ENCODE assay signal across 8 mouse cellular contexts in genomic region chr9:121355431-121356141, GRCm38 (mm10). TPM values are rescaled to one million over a fixed set of nuclear protein-coding genes. Genes with fewer than 3 reads are reported as not detected.
DNase-seq lines count a peak whose midpoint lies in the region; ATAC-seq and TF ChIP-seq lines count a peak whose summit lies in the region.

No protein-coding gene starts in this region.

- H3K9me3 ChIP-seq in limb, embryonic 11.5 days (ENCODE audit: control insufficient read depth, low read length), result no peaks in the 10 kb centered on the region

- no peak overlapping the region for H3K9ac ChIP-seq in limb, embryonic 11.5 days (ENCODE audit: low read length)

- H3K27ac ChIP-seq in cerebellum, adult 2 months (ENCODE audit: insufficient read depth, low read length), result peak overlapping the region; percentile 89
- H3K27ac ChIP-seq in gastrocnemius, adult 2 months, result peak overlapping the region; percentile 96
- H3K27ac ChIP-seq in kidney, adult 2 months (ENCODE audit: insufficient read depth, low read depth, low read length), result peak overlapping the region; percentile 68
- H3K27ac ChIP-seq in limb, embryonic 11.5 days (replicated peaks; ENCODE audit: low read depth, low read length), result peak overlapping the region; percentile 62; the same call in 1 of the 2 replicates

- H3K4me1 ChIP-seq in cerebellum, adult 2 months (ENCODE audit: control insufficient read depth, insufficient read depth, low read length), result peaks cover 74% of the 10 kb centered on the region
- H3K4me1 ChIP-seq in kidney, adult 2 months (ENCODE audit: control insufficient read depth, insufficient read depth, low read length), result peaks cover 62% of the 10 kb centered on the region
- H3K4me1 ChIP-seq in limb, embryonic 11.5 days (ENCODE audit: control insufficient read depth, insufficient read depth, low read length), result peaks cover 21% of the 10 kb centered on the region

- no peaks in the 10 kb centered on the region for H3K27me3 ChIP-seq in cerebellum, adult 2 months (ENCODE audit: control insufficient read depth, insufficient read depth, low read length)
- no peaks in the 10 kb centered on the region for H3K27me3 ChIP-seq in kidney, adult 2 months (replicated peaks; ENCODE audit: control insufficient read depth, insufficient read depth, low read length)
- no peaks in the 10 kb centered on the region for H3K27me3 ChIP-seq in limb, embryonic 11.5 days (ENCODE audit: control insufficient read depth, insufficient read depth, low read length)

- H3K4me3 ChIP-seq in cerebellum, adult 2 months (replicated peaks; ENCODE audit: insufficient read depth, low read depth, low read length), result peak overlapping the region; percentile 7
- peak overlapping the region; percentile 53 for H3K4me3 ChIP-seq in gastrocnemius, adult 2 months
- H3K4me3 ChIP-seq in kidney, adult 2 months (ENCODE audit: insufficient read depth, low read depth, low read length), result no peak overlapping the region
- H3K4me3 ChIP-seq in limb, embryonic 11.5 days (ENCODE audit: low read depth, low read length), result no peak overlapping the region

- peak; percentile 56; the same call in 1 of the 2 replicates for TF ChIP-seq POLR2A in cerebellum, adult 2 months (IDR thresholded peaks at IDR 0.05; ENCODE audit: borderline replicate concordance, insufficient read depth, low read length)
- TF ChIP-seq POLR2A in kidney, adult 2 months (IDR thresholded peaks at IDR 0.05; ENCODE audit: low read depth, low read length), result no peak

- H3K4me2 ChIP-seq in limb, embryonic 11.5 days (ENCODE audit: low read depth, severe bottlenecking), result no peak overlapping the region

- intact Hi-C loops in gastrocnemius, adult 2 months (cut with DNase I), result no loop called here

- 6% methylated on average over 9 of the region's 9 CpGs for WGBS in cerebellum, adult 2 months
- WGBS in kidney, adult 2 months, result 31% methylated on average over 9 of the region's 9 CpGs
- WGBS in limb, embryonic 11.5 days, result 64% methylated on average over 9 of the region's 9 CpGs

- no peak for TF ChIP-seq CTCF in cerebellum, adult 2 months (IDR thresholded peaks at IDR 0.05; ENCODE audit: borderline replicate concordance, insufficient read depth, low read depth, low read length)
- peak; percentile 14; the same call in 1 of the 2 replicates for TF ChIP-seq CTCF in gastrocnemius, adult 2 months (IDR thresholded peaks at IDR 0.05)
- TF ChIP-seq CTCF in kidney, adult 2 months (conservative IDR thresholded peaks at IDR 0.05; ENCODE audit: insufficient read depth, insufficient read length, low read depth, low read length), result 0 out of 2 replicates have a peak, but pooled peaks have one; percentile 10

- DNase-seq in Muller cell, postnatal 12 days (ENCODE audit: inconsistent ontology term), result peak; percentile 84
- peak; percentile 84 to 91 for DNase-seq in cerebellum, adult 2 months
- peak; percentile 88 for DNase-seq in gastrocnemius, adult 2 months
- DNase-seq in kidney, adult 2 months, result peak; percentile 82
- no peak for DNase-seq in limb, embryonic 11.5 days (ENCODE audit: low spot score)
- peak; percentile 76 for DNase-seq in right cerebral cortex, postnatal 25 days
- DNase-seq in spleen, postnatal 10 days (ENCODE audit: low spot score in 2 of 2), result no peak

- H3K36me3 ChIP-seq in kidney, adult 2 months (ENCODE audit: control insufficient read depth, insufficient read depth, low read length), result no peaks in the 10 kb centered on the region
- no peaks in the 10 kb centered on the region for H3K36me3 ChIP-seq in limb, embryonic 11.5 days (ENCODE audit: control insufficient read depth, insufficient read depth, low read length)

- ATAC-seq in limb, embryonic 11.5 days (ENCODE audit: insufficient number of reproducible peaks, low FRiP score, low TSS enrichment, low read depth), result no peak
- ATAC-seq in erythroid progenitor cell, adult 5-6 weeks (replicated peaks; ENCODE audit: low FRiP score, poor library complexity, severe bottlenecking), result no peak

RNA-seq across cellular contexts. Expression of gene Trak1, which starts 58.3 kb away (rescaled TPM):
- polyA plus RNA-seq in cerebellum, adult 2 months (2012; rRNA removed), result 103 TPM in 2 replicates
- total RNA-seq in gastrocnemius, adult 2 months (2021), result 100 to 1,000 TPM; 156 to 204 TPM
- polyA plus RNA-seq in kidney, adult 2 months (2012; rRNA removed), result 65.1 and 65.2 TPM in 2 replicates
- polyA plus RNA-seq in limb, embryonic 11.5 days (2014; fragmentation: Nextera tagmentation; extraction: Ambion mirVana), result 9.3 and 11.7 TPM in 2 replicates
- 13.4 and 14.4 TPM in 2 replicates for total RNA-seq in erythroid progenitor cell, adult 5-6 weeks (2015; ENCODE audit: low replicate concordance)
- 5.8 and 7.2 TPM in 2 replicates for total RNA-seq in erythroid progenitor cell, adult 5-6 weeks (2017; ENCODE audit: low replicate concordance)

Comparison
In these comparisons a context has a peak if more than half of its experiments do, and no peak if none do; other contexts are left out.
1. DNase-seq: peak in Muller cell, postnatal 12 days (single experiment), cerebellum, adult 2 months (2 of 2), gastrocnemius, adult 2 months (single experiment), kidney, adult 2 months (single experiment) and right cerebral cortex, postnatal 25 days (single experiment); none in limb, embryonic 11.5 days (single experiment) and spleen, postnatal 10 days (0 of 2).
2. H3K4me3 ChIP-seq: peak in cerebellum, adult 2 months (single experiment) and gastrocnemius, adult 2 months (single experiment); none in kidney, adult 2 months (single experiment) and limb, embryonic 11.5 days (single experiment).
3. Peak in every context shown above with its lines, with median percentiles within 50 percentile points of each other: H3K27ac ChIP-seq.